Mouse (Mus musculus): ENCODE data around the gene Ugt1a7c. TPM values are rescaled to one million over a fixed set of nuclear protein-coding genes. Genes with fewer than 3 reads are reported as not detected.

Ugt1a7c gene
- polyA plus RNA-seq, 1 experiment from 2014 or later: 46.3 TPM

- no peak for TF ChIP-seq CTCF (IDR thresholded peaks at IDR 0.05)
- no peak for DNase-seq (ENCODE audit: low read depth, low spot score)
- CTCF ChIA-PET: interaction anchor here (1.1 to 1.4 kb wide), 2 partner anchors 12 to 40 kb away, joined by 5 read pairs; partner anchors contain the start of genes Hjurp and Trpm8
- in situ Hi-C loops (cut with MboI; ENCODE audit: low pct_unique_long_range_greater_than_20kb): no loop called here
- ATAC-seq: no peak
- H3K27me3 ChIP-seq: no peaks in the 10 kb centered on the region
- POLR2A ChIA-PET: no interaction called here
Observed at GRCm38 (mm10) chr1:88237311-88237710, 142.4 kb downstream of the Ugt1a7c start.

DNA sequence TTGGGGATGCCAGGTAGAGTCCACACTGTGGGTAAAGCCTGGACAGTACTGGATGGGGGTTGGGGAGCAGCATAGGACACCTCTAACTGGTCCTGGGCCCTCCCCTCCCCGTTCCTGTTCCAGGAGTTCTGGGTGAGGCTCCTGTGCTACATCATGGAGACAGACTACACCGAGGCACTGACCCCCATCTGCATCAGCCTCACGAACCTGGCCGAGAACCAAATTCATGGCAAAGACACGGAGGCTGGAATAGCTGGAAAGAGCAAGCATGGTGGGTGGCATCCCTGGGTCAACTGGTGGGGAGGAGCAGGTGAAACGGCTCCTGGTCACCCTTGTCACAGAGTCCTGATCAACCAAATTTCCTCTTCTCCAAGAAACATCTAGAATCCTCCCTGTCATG, 143.9 kb downstream of the Ugt1a7c start:
- ATAC-seq (no peak), DNase-seq (ENCODE audit: low read depth, low spot score) (no peak)
- no peak for TF ChIP-seq CTCF (IDR thresholded peaks at IDR 0.05)
- ChIA-PET POLR2A (no interaction called here), CTCF (no interaction called here)
- in situ Hi-C loops (cut with MboI; ENCODE audit: low pct_unique_long_range_greater_than_20kb): no loop called here
- no peaks in the 10 kb centered on the region for H3K27me3 ChIP-seq

DNA sequence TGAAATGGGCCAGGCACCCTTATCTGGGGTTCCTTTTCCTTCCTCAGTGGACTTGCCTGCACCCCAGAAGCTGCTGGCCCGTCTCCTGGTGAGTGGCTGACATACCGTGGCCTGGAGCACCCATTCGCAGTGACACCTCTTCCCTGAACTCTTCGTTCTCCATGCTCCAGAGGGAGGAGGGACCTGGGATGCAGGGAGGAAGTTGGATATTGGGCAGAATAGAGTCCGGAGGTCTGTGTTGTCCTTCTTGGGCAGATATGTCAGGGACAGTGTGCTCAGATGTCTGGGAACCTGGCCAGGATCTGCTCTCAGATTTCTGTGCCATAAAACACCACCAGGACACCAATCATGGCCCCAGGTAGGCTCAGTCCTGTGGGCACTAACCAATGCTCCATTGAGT, 145.2 kb downstream of the Ugt1a7c start:
- in situ Hi-C loops (cut with MboI; ENCODE audit: low pct_unique_long_range_greater_than_20kb): no loop called here
- no peak for DNase-seq (ENCODE audit: low read depth, low spot score)
- H3K27me3 ChIP-seq: no peaks in the 10 kb centered on the region
- CTCF ChIA-PET: no interaction called here
- no peak for ATAC-seq
- POLR2A ChIA-PET: no interaction called here
- no peak for TF ChIP-seq CTCF (IDR thresholded peaks at IDR 0.05)

DNA sequence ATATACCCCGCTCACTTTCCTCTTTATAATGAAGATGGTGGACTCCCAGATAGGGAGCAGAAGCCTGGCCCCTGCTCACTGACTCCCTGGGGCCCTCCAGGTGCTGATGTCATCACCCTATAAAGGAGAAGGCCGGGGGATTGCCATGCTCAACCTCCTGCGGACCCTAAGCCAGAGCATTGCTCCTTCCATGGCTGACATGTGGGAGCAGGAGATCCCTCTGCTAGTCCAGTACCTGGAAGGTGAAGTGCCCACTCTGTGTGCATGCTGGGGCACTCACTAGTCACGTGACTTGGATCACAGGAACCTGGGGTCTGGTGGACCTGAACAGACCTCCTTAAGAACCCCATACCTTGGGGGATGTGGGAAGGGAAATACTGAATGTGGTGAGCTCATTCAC, 145.7 kb downstream of the Ugt1a7c start:
- in situ Hi-C loops (cut with MboI; ENCODE audit: low pct_unique_long_range_greater_than_20kb): no loop called here
- no peak for TF ChIP-seq CTCF (IDR thresholded peaks at IDR 0.05)
- DNase-seq (ENCODE audit: low read depth, low spot score) (no peak), ATAC-seq (no peak)
- ChIA-PET CTCF (no interaction called here), POLR2A (no interaction called here)
- H3K27me3 ChIP-seq: no peaks in the 10 kb centered on the region

GRCm38 (mm10) chr1:88243861-88244260, 149.0 kb downstream of the Ugt1a7c start:
- in situ Hi-C loops (cut with MboI; ENCODE audit: low pct_unique_long_range_greater_than_20kb): no loop called here
- CTCF ChIA-PET: interaction anchor here (1.6 to 1.8 kb wide), 2 partner anchors 8 to 13 kb away, joined by 4 to 6 read pairs; no protein-coding TSS in a partner anchor

DNA sequence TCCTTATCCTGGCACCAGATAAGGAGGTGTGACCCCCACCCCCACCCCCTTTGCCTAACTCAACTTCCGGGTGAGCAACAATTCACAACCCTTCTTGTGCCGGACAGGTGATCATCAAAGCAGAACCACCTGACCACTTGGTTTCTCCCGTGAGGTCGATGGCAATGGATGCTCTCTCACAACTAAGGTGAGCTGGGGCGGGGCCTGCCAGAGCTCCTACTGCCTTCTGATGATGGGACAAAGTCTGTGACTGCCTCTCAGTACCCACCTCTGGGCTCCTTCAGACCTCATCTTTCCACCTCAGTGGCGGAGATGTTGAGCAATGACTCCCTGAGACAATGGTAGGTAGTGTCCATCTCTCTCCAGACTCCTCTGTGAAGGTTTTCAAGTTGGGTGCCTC, 151.0 kb downstream of the Ugt1a7c start:
- TF ChIP-seq CTCF (IDR thresholded peaks at IDR 0.05): no peak
- ChIA-PET POLR2A (interaction anchor here (1.2 kb wide), 1 partner anchor 16 kb away, joined by 3 read pairs; no protein-coding TSS in a partner anchor), CTCF (no interaction called here)
- ATAC-seq: no peak
- DNase-seq (ENCODE audit: low read depth, low spot score): no peak
- H3K27me3 ChIP-seq: no peaks in the 10 kb centered on the region
- in situ Hi-C loops (cut with MboI; ENCODE audit: low pct_unique_long_range_greater_than_20kb): no loop called here

More at GRCm38 (mm10) chr1:88243861-88244260, 149.0 kb downstream of the Ugt1a7c start:
- DNase-seq (ENCODE audit: low read depth, low spot score) (no peak), ATAC-seq (no peak)
- TF ChIP-seq CTCF (IDR thresholded peaks at IDR 0.05): no peak
- POLR2A ChIA-PET: no interaction called here
- H3K27me3 ChIP-seq: no peaks in the 10 kb centered on the region

GRCm38 (mm10) chr1:88246386-88246785, 151.5 kb downstream of the Ugt1a7c start:
- no peak for ATAC-seq
- no peak for TF ChIP-seq CTCF (IDR thresholded peaks at IDR 0.05)
- in situ Hi-C loops (cut with MboI; ENCODE audit: low pct_unique_long_range_greater_than_20kb): no loop called here
- DNase-seq (ENCODE audit: low read depth, low spot score): no peak
- ChIA-PET CTCF (no interaction called here), POLR2A (interaction anchor here (1.2 kb wide), 1 partner anchor 15 kb away, joined by 3 read pairs; no protein-coding TSS in a partner anchor)
- no peaks in the 10 kb centered on the region for H3K27me3 ChIP-seq

DNA sequence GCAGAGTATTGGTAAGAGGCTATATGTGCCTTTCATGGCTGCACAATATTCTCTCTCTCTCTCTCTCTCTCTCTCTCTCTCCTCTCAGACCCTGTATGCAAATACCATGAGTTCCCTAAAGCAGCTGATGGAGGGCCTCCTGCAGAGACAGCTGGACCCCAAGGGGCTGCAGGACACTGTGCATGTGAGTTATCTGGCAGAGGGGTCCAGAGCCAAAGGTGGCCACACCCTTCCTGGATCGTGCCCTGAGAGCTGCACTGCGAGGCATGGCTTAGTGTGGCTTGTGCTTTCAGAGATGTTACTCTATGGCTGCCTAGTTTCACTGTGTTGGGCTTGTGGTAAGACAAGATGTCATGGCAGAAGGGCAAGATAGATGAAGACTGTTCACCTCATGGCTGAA, 152.8 kb downstream of the Ugt1a7c start:
- ATAC-seq (no peak), DNase-seq (ENCODE audit: low read depth, low spot score) (no peak)
- in situ Hi-C loops (cut with MboI; ENCODE audit: low pct_unique_long_range_greater_than_20kb): no loop called here
- no peak for TF ChIP-seq CTCF (IDR thresholded peaks at IDR 0.05)
- H3K27me3 ChIP-seq: no peaks in the 10 kb centered on the region
- POLR2A ChIA-PET: no interaction called here
- CTCF ChIA-PET: interaction anchor here (0.7 to 1.8 kb wide), 5 partner anchors 8 to 86 kb away, joined by 3 to 6 read pairs (median 4); no protein-coding TSS in a partner anchor

DNA sequence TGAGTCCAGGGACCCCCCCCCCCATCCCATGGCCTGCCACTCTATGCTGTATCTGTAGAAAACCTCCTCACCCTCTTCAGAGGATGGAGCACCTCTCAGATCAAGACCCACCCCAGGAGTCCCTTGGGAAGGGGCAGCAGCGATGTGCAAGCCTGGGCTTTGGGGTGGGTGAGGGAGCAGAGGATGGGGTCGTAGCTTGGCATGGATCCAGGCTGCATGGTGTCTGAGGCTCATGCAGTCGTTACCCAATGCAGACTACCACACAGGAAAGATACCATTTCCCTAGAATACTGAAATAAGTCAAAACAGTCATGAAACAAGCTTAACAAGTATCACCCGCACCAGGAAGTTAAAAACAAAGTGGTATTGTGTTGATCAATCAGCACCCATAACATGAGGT, 153.8 kb downstream of the Ugt1a7c start:
- H3K27me3 ChIP-seq: no peaks in the 10 kb centered on the region
- no peak for TF ChIP-seq CTCF (IDR thresholded peaks at IDR 0.05)
- in situ Hi-C loops (cut with MboI; ENCODE audit: low pct_unique_long_range_greater_than_20kb): no loop called here
- DNase-seq (ENCODE audit: low read depth, low spot score) (no peak), ATAC-seq (no peak)
- CTCF ChIA-PET: interaction anchor here (1.1 to 1.9 kb wide), 7 partner anchors 7 to 87 kb away, joined by 3 to 6 read pairs (median 4); partner anchors contain the start of genes Hjurp, Trpm8 and Ugt1a1
- POLR2A ChIA-PET: no interaction called here

GRCm38 (mm10) chr1:88249596-88249995, 154.7 kb downstream of the Ugt1a7c start:
- no peak for TF ChIP-seq CTCF (IDR thresholded peaks at IDR 0.05)
- CTCF ChIA-PET: interaction anchor here (1.2 to 1.9 kb wide), 4 partner anchors 13 to 38 kb away, joined by 3 to 6 read pairs (median 4); partner anchors contain the start of genes Hjurp, Trpm8 and Ugt1a1
- H3K27me3 ChIP-seq: no peaks in the 10 kb centered on the region
- POLR2A ChIA-PET: interaction anchor here (1.1 to 1.3 kb wide), 2 partner anchors 14 to 42 kb away, joined by 3 to 4 read pairs; no protein-coding TSS in a partner anchor
- DNase-seq (ENCODE audit: low read depth, low spot score) (no peak), ATAC-seq (no peak)
- in situ Hi-C loops (cut with MboI; ENCODE audit: low pct_unique_long_range_greater_than_20kb): no loop called here

DNA sequence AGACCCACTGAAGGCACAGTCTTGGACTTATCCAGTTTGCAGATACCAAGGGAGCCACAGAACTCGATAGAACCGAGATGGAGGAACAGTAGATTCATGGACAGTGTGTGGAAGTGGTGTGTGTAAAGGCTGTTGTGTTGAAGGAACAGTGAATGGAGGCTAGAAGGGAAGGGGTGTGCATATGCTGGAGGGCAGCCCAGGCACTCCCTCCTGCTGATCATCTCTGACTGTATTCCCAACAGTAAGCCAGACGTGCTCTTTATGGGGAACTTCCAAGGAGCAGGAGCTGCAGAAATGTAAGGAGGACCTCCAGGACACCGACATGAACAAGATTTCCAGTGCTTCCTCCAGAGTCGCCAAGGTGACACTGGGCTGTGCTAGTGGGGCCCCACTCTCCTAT, 155.2 kb downstream of the Ugt1a7c start:
- ChIA-PET CTCF (interaction anchor here (1.9 kb wide), 1 partner anchor 13 kb away, joined by 5 read pairs; no protein-coding TSS in a partner anchor), POLR2A (interaction anchor here (1.1 to 1.3 kb wide), 2 partner anchors 14 to 43 kb away, joined by 3 to 4 read pairs; no protein-coding TSS in a partner anchor)
- in situ Hi-C loops (cut with MboI; ENCODE audit: low pct_unique_long_range_greater_than_20kb): no loop called here
- DNase-seq (ENCODE audit: low read depth, low spot score): no peak
- TF ChIP-seq CTCF (IDR thresholded peaks at IDR 0.05): no peak
- ATAC-seq: no peak
- H3K27me3 ChIP-seq: no peaks in the 10 kb centered on the region
